Mouse (Mus musculus): ENCODE data around the gene Tmem102. TPM values are rescaled to one million over a fixed set of nuclear protein-coding genes. Genes with fewer than 3 reads are reported as not detected.

Gene Tmem102
- total RNA-seq (2012; rRNA removed) (0.08 TPM in 2 replicates), total RNA-seq (2014; rRNA removed) (not detected in 2 replicates), polyA plus RNA-seq (2012; ENCODE audit: insufficient read length, low read depth) (0.16 TPM in 1 of 2 replicates, not detected in the other)

- no peak within 1 kb of the TSS for H3K27ac ChIP-seq (ENCODE audit: insufficient read depth, low read depth)
- peaks cover 59% of the 10 kb centered on the region for H3K27me3 ChIP-seq (replicated peaks)
- H3K79me2 ChIP-seq (replicated peaks; ENCODE audit: control insufficient read depth, extremely low read depth, insufficient read depth, poor library complexity, severe bottlenecking): no peaks in the 10 kb centered on the region
- no peak for DNase-seq (ENCODE audit: extremely low read depth)
- H3K4me1 ChIP-seq (ENCODE audit: control insufficient read depth in 1 of 2, insufficient read depth in 2 of 2): peaks cover 5 to 29% of the 10 kb centered on the region in 2 experiments; a peak in 3 of 4 replicates
- 0 out of 4 replicates have a peak, but pooled peaks of 1 of the 2 experiments have one; percentile 4 for TF ChIP-seq CTCF (conservative IDR thresholded peaks at IDR 0.05 in 1 of 2, IDR thresholded peaks at IDR 0.05 in 1 of 2; ENCODE audit: low read depth in 2 of 2, low read length in 2 of 2)
- TF ChIP-seq HCFC1 (IDR thresholded peaks at IDR 0.05; ENCODE audit: low read depth, low read length): no peak
- TF ChIP-seq ZMIZ1 (IDR thresholded peaks at IDR 0.05; ENCODE audit: low read depth, low read length): no peak
- no peak within 1 kb of the TSS for H3K4me3 ChIP-seq (replicated peaks in 1 of 3; ENCODE audit: low read depth in 2 of 3, low read length in 2 of 3, poor library complexity in 1 of 3)
- no peaks in the 10 kb centered on the region for H3K36me3 ChIP-seq (replicated peaks in 1 of 2; ENCODE audit: control insufficient read depth in 1 of 2, insufficient read depth in 1 of 2, low read length in 1 of 2)
- in situ Hi-C loops (cut with MboI; ENCODE audit: low pct_ligation_motif_present, low pct_unique_long_range_greater_than_20kb, low sequenced_read_pairs) (loop anchor here (5.0 kb wide), 1 partner anchor 72 kb away; the partner anchor contains the start of gene Tmem95), dilution Hi-C loops (cut with MboI; ENCODE audit: extremely low pct_ligation_motif_present, extremely low pct_unique_long_range_greater_than_20kb, low sequenced_read_pairs) (no loop called here)
- H3K4me2 ChIP-seq (ENCODE audit: insufficient read depth, low read depth, poor library complexity, severe bottlenecking): no peak within 1 kb of the TSS
- no peak within 1 kb of the TSS for H3K9ac ChIP-seq (ENCODE audit: insufficient read depth, low read depth)
- H3K9me3 ChIP-seq (replicated peaks; ENCODE audit: low read length): peaks cover 22% of the 10 kb centered on the region
These were observed at the start of gene Tmem102 for GRCm38 (mm10) chr11:69804972-69805909. Tmem102 (minus strand) TSS chr11:69805624.

- peaks cover 6 to 16% of the 10 kb centered on the region in 2 experiments for H3K4me1 ChIP-seq (ENCODE audit: control insufficient read depth in 1 of 2, insufficient read depth in 2 of 2)
- TF ChIP-seq UBTF (IDR thresholded peaks at IDR 0.05; ENCODE audit: low read depth, low read length) (no peak), RCOR1 (conservative IDR thresholded peaks at IDR 0.05; ENCODE audit: low read depth, low read length) (no peak), NELFE (IDR thresholded peaks at IDR 0.05; ENCODE audit: low read depth, low read length) (no peak), TCF12 (IDR thresholded peaks at IDR 0.05; ENCODE audit: low read depth, low read length) (no peak), SMC3 (IDR thresholded peaks at IDR 0.05; ENCODE audit: low read depth, low read length) (no peak), JUN (IDR thresholded peaks at IDR 0.05; ENCODE audit: insufficient read depth, low read depth, low read length) (no peak), E2F4 (IDR thresholded peaks at IDR 0.05; ENCODE audit: insufficient replicate concordance, low read depth, low read length) (no peak), ZNF384 (IDR thresholded peaks at IDR 0.05; ENCODE audit: low read depth, low read length) (no peak)
- H3K4me2 ChIP-seq (ENCODE audit: insufficient read depth, low read depth, poor library complexity, severe bottlenecking): no peak overlapping the region
These were observed 49.3 kb upstream of the Tmem102 start for GRCm38 (mm10) chr11:69854680-69855079.

More at GRCm38 (mm10) chr11:69854680-69855079, 49.3 kb upstream of the Tmem102 start:
- H3K27ac ChIP-seq (ENCODE audit: insufficient read depth, low read depth): no peak overlapping the region
- in situ Hi-C loops (cut with MboI; ENCODE audit: low pct_ligation_motif_present, low pct_unique_long_range_greater_than_20kb, low sequenced_read_pairs): no loop called here
- dilution Hi-C loops (cut with MboI; ENCODE audit: extremely low pct_ligation_motif_present, extremely low pct_unique_long_range_greater_than_20kb, low sequenced_read_pairs): no loop called here
- peaks cover 0 to 28% of the 10 kb centered on the region in 2 experiments for H3K36me3 ChIP-seq (replicated peaks in 1 of 2; ENCODE audit: control insufficient read depth in 1 of 2, insufficient read depth in 1 of 2, low read length in 1 of 2)
- H3K27me3 ChIP-seq (replicated peaks): no peaks in the 10 kb centered on the region
- H3K9ac ChIP-seq (ENCODE audit: insufficient read depth, low read depth): no peak overlapping the region
- no peaks in the 10 kb centered on the region for H3K79me2 ChIP-seq (replicated peaks; ENCODE audit: control insufficient read depth, extremely low read depth, insufficient read depth, poor library complexity, severe bottlenecking)
- DNase-seq (ENCODE audit: extremely low read depth): no peak
- H3K4me3 ChIP-seq (replicated peaks in 1 of 3; ENCODE audit: low read depth in 2 of 3, low read length in 2 of 3, poor library complexity in 1 of 3): no peak overlapping the region
- H3K9me3 ChIP-seq (replicated peaks; ENCODE audit: low read length): no peaks in the 10 kb centered on the region
